Mouse (Mus musculus) embryo, embryonic 10.5 days (tissue): ENCODE measurements around the gene Tpcn1.

ENCODE experiments used
- DNase-seq: peaks from one replicate; pipeline ENCODE4 v3.0.0-alpha.2; 2015; ENCODE audit warnings: low spot score

The Tpcn1 gene

GRCm38 (mm10) chr5:120609246-120609775 lies 20.8 kb upstream of the Tpcn1 start:
- DNase-seq = no peak

DNA sequence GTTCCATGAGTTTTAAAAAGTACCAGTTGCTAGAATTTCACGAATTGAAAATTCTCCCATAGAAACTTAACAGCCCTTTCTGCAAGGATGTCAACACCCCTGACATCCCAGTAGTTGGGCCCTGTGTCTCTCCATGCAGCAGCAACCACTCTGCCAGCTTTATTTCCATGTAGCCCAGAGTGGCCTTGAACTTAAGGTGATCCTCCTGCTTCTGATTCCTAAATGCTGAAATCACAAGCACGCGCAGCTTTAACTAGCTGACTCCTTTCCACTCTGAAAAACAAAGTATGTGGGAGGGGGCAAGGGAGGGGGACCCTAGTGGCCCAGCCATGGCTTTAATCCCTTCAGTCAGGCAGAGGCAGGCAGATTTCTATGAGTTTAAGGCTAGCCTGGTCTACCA lies 18.9 kb upstream of the Tpcn1 start:
- no peak for DNase-seq

- no peak for DNase-seq
Observed at GRCm38 (mm10) chr5:120606590-120607200, 18.2 kb upstream of the Tpcn1 start.

DNA sequence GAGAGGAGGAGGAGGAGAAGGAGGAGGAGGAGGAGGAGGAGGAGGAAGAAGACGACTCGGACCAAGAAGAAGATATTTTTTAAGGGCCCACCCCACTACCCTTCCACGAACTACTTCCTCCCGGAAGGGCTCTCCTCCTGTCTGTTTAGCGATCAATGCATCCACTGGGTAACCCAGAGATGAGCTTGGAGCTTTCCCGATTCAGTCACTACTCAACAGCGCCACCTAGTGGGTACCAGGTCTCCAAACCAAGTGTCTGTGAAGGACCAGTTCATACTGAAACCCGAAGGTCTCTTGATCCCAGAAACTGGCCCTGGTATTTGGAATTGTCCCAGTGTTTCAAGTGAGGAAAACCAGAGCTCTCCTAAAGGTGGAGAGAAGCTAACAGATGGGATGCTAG lies 17.2 kb upstream of the Tpcn1 start:
- DNase-seq = peak; percentile 97

DNA sequence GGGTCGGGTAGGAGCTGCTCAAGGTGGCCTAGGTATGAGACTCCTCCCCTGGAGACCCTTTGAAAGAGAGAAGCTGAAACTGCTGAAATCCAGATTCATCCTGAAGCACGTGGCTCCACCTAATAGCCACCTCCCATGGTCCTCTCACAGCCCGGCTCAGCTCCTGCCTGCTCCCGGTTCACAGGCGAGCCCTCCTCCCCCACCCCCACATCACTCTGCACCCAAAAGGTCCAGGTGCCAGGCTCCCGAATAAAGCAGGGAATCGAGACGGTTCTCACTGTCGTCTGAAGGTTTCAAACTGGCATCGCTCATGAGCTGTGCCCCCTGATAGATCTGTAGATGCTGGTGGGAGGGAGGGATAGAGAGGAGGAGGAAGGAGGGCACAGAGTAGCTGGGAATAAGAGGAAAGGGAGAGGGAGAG lies 16.8 kb upstream of the Tpcn1 start:
- no peak for DNase-seq

DNA sequence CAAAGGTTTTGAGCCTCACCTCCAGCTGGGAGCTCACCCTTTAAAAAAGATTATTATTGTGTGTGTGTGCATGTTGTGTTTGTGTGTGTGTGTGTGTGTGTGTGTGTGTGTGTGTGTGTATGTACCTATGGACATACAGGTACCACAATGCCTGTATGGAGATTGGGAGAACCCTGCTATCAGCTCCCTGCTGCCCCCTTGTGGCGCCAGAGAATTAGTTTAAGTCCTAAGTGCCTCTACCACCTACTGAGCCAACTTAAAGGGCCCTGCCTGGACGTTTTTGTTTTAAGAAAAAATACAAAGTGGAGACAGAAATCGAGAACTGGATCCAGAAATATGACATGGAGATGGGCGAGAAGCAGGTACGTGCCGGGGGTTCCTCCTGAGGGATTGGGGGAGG lies 16.4 kb upstream of the Tpcn1 start:
- DNase-seq = peak; percentile 93

- DNase-seq = no peak
Observed at GRCm38 (mm10) chr5:120603515-120603914, 15.0 kb upstream of the Tpcn1 start.

DNA sequence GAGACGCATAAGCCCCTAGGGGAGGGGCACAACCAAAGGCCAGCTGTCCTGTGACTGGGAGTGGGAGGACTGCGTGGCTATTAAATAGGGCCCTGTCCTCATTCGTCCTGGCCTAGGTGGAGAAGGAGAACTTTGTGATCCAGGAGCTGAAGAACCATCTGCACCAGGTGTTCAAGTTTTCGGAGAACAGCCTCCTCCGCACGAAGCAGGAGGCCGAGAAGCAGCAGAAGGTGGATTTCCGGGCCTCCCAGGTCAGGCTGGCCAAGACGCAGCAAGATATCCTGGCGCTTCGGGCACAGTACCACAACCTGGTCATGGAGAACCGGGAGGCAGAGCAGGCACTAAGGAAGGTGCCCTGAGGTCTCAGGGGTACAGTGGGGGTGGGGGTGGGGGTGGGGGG lies 13.7 kb upstream of the Tpcn1 start:
- DNase-seq = no peak

GRCm38 (mm10) chr5:120600946-120601668 lies 12.6 kb upstream of the Tpcn1 start:
- peak; percentile 67 for DNase-seq

GRCm38 (mm10) chr5:120599625-120600024 lies 11.2 kb upstream of the Tpcn1 start:
- DNase-seq = no peak

GRCm38 (mm10) chr5:120594485-120594884 lies 6.0 kb upstream of the Tpcn1 start:
- no peak for DNase-seq

DNA sequence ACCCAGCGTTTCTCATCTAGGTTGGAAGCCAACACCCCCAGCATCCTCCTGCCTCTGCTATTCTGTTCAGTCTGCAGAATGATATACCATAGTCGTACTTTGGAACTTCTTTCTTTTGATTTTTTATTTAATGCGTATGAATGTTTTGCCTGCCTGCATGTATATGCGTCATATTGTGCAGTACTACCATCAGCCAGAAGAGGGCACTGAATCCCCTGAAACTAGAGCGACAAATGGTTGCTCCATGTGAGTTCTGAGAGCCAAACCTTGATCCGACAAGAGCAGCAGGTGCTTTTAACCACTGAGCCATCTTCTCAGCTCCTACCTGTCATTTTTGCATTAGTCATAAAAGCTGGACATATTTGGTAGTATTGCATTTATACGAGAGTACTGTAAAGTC lies 3.7 kb upstream of the Tpcn1 start:
- peak; percentile 46 for DNase-seq

DNA sequence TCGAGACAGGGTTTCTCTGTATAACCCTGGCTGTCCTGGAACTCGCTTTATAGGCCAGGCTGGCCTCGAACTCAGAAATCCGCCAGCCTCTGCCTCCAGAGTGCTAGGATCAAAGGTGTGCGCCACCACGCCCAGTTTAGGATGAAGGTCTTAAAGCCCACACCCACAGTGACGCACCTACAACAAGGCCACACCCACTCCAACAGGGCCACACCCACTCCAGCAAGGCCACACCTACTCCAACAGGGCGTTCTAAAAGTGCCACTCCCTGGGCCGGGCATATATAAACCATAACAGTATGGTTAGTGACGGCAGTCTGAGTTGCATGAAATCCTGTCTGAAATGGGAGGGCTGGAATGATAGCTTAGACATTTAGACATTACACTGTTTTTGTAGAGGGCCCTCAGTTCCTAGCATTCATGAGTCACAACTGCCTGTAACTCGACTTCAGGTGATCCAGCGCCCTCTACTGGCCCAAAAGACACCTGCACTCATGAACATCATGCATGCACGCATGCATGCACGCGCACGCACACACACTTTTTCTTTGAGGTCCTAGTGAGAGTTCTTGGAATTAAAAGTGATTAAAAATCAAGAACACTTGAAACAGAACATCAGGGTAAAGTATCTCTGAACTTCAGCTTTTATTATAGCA lies 2.0 kb upstream of the Tpcn1 start:
- DNase-seq = no peak

GRCm38 (mm10) chr5:120587940-120588568 lies 419 bp downstream of the Tpcn1 start:
- DNase-seq = no peak

- DNase-seq = no peak
Observed at GRCm38 (mm10) chr5:120587616-120587926, 902 bp downstream of the Tpcn1 start.

DNA sequence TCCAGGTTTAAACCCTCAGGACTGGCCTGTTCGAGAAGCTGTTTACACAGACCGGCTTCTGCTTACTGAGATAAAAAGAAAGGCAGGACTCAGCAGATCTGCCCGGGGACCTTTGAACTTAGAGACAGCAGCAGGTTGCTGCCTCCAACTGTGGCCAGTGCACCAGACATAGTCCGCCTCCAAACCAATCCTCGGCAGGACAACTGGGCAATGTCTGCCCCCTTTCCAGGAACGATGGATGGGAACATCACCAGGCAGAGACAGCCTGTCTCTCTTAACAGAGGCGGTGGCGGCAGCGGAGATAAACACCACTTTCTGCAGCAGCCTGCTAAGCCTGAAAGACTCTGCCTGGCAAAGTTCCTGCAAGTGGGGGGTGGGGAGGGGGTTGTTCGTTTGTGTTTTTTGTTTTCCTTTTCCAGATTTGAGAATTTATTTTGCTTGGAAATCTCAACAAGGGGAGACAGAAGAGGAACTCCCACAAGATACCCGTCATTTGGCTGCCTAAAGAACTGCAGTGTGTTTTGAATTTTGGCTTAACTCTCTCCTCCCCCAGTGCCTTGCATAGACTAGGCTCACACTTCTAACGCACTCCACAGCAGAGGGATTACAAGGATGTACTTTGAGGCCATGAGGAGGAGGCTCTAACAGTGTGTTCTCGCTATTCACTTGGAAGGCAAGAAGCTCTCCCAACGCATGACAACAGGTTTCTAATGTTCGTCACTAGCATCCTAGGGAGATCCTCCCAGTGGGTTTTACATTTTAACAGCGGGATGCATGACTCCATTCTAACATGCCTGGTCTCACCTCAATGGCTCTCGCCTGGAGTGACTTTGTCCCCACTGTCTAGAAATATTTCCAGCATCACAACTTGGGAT lies 1.5 kb downstream of the Tpcn1 start:
- DNase-seq = peak; percentile 40

DNA sequence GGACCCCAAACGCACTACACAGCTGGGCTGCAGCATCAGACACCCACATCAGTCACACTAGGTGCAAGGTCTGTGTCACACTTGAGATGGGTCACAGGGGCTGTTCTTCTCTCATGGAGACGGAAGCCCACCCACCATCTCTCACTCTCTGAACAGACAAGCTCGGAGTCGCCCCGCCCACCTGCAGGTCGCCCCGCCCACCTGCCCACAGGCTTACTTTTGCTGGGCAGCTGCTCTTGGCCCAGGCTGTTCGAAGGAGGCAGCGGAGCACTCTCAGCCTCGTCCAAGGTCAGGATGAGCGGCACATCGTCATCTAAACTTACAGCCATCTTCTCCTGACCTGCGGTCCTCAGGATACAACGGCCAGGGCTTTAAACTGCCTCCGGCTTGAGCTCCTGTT lies 3.5 kb downstream of the Tpcn1 start:
- no peak for DNase-seq

DNA sequence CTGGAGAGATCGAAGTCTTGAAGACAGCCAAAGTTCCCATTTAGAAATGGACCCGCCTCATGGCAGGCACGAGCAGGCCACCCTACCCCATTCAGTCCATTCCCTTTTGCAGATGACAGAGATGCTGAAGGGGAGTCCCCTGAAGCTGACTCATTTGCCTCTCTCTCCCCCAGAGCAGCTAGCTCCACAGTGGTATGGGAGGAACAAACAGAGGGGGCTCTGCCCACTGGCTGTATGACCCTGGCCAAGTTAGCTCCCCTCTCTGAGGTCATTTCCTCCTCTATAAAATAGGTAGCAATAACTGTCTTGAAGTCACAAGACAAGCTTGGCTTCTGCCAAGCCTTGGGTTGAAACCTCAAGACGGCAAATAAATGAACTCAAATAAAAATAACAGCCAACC lies 5.0 kb downstream of the Tpcn1 start:
- no peak for DNase-seq

DNA sequence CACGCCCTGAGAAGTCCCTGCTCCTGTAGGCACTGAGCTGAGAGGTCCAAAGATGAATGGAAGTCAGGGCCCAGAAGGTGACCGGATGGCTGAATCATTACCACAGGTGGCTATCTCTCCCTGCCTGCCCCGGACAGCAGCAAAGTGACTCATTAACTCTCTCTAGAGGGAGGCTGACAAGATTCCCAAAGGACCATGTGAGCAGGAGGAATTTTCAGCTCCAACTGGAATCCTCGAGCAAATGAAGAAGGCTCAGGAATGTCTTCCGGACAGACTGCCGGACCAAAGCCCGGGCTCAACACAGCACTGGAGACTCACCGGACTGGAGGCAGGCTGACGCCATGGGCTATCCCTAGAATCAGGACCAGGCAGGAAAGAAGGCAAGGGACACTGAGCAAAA lies 6.5 kb downstream of the Tpcn1 start:
- DNase-seq = no peak

GRCm38 (mm10) chr5:120579898-120580626 lies 8.4 kb downstream of the Tpcn1 start:
- no peak for DNase-seq

DNA sequence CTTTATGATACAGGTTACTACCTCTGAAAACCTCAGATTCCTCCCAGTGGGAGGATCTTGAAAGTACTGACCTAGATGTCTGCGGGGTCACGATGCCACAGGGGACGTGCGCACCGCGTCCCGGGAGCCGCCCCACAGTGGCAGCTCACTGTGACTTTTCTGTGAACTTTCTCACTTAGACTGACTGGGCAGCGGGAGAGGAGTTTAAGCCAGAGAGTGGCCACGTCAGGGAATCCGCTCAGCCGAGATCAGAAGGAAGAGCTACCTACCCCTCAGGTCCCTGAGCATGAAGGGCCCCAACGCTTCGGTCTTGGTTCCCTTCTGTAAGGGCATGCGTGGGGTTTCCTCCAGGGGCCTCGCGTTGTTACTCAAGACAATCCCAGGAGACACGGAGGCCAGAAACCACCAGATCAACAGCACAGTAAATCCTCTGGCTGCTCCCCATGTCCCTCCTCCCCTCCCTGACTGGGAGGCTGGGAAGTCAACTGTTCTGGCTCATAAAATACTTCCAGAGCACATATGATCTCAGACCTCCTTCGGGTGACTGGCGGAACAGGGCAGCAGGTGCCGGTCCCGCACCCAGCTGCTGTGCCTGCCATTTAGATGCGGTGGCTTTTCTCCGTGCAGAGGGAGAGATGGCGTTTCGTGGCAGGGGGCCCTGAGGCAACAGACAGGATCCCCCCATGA lies 9.1 kb downstream of the Tpcn1 start:
- peak; percentile 40 for DNase-seq
